Mouse (Mus musculus) gastrocnemius, postnatal 14 days (tissue): ENCODE data around the gene Gm49486. TPM values are rescaled to one million over a fixed set of nuclear protein-coding genes. Genes with fewer than 3 reads are reported as not detected.

Source experiments
- DNase-seq: peaks from one replicate; pipeline ENCODE4 v3.0.0; 2021; ENCODE audit warnings: mixed read lengths
- intact Hi-C: fragments of 180-260 bp; cut with DNase I; formaldehyde crosslinking; loops from one replicate; pipeline ENCODE4 v1.15.1; 2025; ENCODE audit warnings: low total_unique reads
- long read RNA-seq, 2 experiments: library from polyadenylated mRNA; stranded (forward); transcript quantifications; one replicate each; pipeline ENCODE4 v2.0.0; 2021
- total RNA-seq, 2 experiments: library from RNA; stranded (reverse); gene quantifications; 2 replicates each; pipeline ENCODE4 v1.2.3; 2021

The Gm49486 gene
- under 1 TPM; 0.29 to 0.38 TPM for total RNA-seq
- long read RNA-seq, experiment 1 = 0 reads
- long read RNA-seq, experiment 2 = 0 reads

DNA sequence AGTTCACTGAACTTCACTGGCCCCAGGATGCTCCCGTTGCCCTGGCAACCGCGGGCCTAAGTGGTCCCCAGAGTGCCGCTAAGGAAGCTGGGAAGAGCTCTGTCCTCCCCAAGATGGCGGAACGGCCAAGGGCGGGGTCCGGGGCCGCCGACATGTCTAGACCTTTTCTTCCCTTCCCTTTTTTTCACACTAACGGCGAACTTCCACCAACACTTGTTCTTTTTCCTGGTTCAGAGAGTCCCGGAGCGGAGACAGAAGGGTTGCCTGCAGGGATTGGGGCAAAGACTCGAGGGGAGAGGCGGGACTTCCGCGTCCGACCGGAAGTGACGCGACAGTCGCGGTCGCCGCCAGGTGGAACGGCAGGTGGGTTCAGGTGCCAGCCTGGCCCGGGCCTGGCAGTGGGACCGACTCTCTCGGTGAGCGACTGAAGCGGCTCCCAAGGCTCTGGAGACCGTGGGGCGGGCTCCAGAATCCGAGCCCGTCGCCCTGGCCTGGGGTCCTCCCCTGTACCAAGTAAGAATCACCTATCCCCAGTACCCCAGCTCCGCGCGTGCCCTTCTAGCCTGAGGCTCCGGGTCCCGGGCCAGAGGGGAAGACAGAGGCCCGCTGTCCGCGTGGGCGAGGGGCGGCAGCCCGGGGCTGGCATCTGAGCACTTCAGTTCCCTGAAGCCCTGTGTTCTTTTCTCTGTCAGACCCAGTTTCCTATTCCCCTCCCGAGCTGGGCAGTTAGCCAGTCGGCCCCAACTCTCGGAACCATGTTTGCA, at the start of gene Gm49486, which contains the start of gene Pick1:
Gene Gm49486 (plus strand): TSS at position 334 of the 764 bp plus-strand sequence.
Gene Pick1 (plus strand): TSS at position 116 of the 764 bp plus-strand sequence.
- intact Hi-C loops = no loop called here
- peak; percentile 90 for DNase-seq

DNA sequence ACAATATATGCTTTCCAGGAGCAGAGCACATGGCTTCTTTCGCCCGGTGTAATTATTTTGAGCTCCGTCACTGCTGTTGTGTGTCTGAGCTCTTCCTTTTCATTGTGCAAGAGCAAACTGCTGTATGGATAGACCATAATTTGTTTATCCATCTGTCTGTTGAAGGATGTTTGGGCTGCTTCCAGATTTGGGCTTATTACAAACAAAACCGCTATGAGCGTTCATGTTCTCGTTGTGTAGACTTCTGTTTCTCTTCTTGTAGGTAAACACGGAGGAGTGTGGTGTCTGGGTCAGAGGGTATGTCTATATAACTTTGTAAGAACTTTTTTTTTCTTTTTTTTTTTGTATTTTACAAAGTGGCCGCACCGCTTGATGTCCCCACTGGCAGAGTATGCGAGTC, 44.0 kb upstream of the Gm49486 start:
- no peak for DNase-seq
- intact Hi-C loops = no loop called here

DNA sequence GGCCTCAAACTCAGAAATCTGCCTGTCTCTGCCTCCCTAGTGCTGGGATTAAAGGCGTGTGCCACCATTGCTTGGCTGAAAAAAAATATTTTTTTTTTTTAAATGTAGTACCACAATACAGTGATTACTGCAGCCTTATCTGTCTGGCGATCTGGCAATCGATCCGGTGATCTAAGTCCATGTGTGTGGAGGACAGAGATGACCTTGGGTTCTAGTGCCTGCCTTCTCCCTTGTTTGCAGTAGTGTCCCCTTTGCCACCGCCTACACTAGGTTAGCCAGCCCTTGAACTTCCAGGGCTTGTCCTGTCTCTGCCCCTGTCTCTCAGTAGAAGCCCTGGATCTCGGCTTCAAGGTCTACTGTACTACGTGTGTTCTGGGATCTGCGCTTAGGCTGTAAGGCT, 41.4 kb upstream of the Gm49486 start:
- DNase-seq = no peak
- intact Hi-C loops = no loop called here

DNA sequence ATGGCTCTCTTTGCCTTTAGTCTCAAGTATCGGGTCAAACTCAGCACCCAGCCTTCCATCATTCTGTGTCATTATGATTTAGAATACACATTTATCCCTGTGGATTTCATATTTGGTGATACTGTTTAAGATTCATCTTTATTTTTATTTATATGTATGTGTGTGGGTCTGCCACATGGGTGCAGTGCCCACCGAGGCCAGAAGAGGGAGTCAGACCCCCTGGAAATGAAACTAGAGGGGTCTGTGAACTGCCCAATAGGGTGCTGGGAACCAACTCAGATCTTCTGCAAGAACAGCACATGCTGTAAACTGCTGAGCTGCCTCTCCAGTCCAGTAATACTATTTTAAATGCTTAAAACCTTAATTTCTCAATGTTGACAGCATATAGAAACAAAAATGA, 37.8 kb upstream of the Gm49486 start:
- intact Hi-C loops = no loop called here
- no peak for DNase-seq

DNA sequence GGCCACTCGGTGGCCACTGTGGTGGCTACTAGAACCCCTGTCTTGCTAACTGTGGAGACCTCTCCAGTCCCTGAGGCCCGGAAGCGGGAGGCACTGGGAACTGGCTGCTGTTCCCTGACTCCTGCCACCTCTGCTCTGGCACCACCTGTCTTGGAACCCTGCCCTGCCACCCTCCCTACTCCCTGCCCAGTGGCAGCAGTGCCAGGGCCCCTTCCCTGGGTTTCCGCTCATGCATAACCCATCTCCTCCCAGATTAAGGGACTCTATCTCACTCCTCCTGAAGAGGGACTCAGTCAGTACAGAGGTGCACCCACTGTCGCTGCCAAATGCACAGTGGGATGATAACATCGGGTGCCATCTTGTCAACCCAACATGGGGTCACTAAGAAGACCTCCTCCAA, 36.7 kb upstream of the Gm49486 start:
- no peak for DNase-seq
- intact Hi-C loops = no loop called here

DNA sequence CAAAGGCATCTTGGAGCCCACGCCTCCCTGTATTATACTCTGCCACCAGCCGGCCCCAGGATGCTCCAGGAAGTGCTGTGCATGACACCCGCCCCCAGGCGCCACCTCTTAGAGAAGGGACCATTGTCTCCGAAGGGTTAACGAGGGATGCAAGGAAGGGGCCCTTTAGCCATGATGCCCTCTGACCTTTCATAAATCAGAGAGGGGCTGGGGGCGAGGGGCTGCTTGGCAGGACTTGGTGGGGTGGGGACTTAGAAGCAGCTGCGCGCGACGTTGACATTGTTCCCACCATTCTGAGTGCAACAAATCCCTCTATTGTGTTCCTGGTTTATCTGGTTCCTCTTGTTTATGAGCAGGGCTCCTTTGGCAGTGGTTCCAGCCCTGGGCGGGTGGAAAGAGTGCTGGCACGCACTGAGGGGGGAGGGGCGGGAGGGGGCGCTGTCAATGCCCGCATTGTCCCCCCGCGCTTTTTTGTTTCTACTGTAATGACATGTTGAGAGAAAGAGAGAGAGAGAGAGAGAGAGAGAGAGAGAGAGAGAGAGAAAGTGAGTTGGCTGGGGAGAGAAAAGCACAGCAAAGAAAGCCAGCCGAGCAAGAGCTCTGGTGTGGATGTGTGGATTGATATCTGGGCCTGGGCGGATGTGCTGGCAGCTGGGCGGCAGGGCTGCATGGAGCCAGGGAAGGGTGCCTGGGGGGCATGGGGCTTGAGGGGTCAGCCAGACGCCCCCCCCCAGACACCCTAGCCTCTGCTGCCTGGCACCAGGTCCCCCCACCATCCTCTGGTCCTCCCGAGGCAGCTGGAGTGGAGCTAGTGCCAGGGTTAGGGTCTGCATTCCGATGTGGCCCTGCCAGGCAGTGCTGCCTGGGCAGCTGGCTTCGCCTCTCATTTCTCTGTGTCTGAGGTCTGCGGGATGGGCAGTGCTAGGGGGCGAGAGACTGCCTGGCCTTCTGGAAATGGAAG, 36.0 kb upstream of the Gm49486 start:
- intact Hi-C loops = no loop called here
- peak; percentile 62 for DNase-seq

DNA sequence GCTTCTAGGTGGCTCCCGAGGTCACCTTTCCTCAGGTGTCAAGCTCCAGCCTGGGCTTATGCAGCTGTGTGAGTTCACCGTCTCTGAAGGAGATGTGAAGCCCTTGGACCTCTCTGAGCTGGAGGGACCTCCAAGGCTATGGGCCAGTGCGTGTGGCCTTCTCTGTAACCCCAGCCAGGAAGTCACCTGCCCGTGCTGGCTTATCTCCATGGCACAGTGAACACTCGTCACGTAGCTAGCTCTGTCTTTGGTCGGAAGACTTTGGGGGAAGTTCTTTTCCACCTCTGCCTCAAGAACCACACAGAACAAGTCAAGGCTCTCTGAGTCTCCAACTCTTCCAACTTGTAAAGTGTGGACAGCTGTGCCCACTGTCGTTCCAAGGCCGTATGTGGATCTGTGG, 35.1 kb upstream of the Gm49486 start:
- intact Hi-C loops = no loop called here

DNA sequence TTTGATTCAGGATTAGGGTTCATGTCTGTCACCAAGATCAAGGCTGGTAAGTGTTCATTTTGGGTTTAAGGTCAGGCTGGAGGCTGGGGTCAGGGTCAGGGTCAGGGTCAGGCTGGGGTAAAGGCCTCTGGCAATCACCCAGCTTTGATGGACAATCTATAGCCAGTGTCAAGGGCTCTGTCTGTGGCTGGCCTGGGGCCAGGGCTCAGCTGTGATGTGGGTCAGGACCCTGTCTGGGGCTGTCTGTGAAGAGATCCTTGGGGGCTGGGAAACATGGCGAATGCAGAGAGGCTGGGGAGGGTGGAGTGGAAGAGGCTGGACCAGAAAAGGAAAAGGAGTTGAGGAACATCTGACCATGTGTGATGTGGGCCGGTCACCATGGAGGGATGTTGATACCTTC, 34.2 kb upstream of the Gm49486 start:
- DNase-seq = no peak
- intact Hi-C loops = no loop called here

More for the DNA sequence above, 35.1 kb upstream of the Gm49486 start:
- DNase-seq = no peak

DNA sequence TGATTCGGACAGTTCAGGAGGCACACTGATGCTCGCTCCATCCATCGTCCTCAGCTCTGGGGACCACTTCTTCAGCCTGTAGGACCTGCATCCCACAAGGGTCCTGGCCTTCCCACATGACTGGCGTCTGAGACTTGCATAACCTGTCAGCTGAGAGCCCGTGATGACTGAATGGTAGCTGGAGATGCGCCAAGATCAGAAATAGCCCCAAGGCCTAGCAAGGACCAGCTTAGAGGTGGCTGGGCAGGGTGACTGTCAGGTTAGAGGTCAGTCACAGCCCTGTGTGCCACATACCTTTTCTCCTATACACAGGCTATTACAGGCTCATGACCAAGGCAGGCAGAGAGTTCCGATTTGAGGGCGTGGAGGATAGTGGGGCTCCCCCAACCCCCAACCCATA, 33.7 kb upstream of the Gm49486 start:
- intact Hi-C loops = no loop called here
- no peak for DNase-seq

DNA sequence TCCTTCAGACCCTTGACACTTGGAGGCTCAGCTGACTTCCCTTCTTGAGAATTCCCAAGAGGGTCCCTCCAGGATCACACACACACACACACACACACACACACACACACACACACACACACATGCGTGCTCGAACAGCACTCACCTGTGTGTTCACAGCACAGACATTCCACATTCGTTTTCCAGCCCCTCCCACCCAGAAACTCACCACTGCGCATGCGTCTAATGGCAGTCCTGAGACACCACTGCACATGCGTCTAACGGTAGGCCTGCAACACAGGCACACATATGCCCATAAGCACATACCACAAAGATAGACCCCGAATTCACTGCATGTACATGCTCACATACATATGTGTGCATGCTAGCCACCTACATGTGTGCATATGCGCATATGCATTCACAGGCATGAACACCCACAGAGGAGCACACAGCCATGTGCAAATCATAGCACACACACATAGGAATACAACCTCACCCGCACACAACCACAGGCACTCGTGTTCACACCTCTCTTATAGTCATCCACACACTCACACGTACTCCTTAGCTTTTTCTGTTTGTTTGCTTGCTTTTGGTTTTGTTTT, 29.7 kb upstream of the Gm49486 start:
- no peak for DNase-seq
- intact Hi-C loops = no loop called here

DNA sequence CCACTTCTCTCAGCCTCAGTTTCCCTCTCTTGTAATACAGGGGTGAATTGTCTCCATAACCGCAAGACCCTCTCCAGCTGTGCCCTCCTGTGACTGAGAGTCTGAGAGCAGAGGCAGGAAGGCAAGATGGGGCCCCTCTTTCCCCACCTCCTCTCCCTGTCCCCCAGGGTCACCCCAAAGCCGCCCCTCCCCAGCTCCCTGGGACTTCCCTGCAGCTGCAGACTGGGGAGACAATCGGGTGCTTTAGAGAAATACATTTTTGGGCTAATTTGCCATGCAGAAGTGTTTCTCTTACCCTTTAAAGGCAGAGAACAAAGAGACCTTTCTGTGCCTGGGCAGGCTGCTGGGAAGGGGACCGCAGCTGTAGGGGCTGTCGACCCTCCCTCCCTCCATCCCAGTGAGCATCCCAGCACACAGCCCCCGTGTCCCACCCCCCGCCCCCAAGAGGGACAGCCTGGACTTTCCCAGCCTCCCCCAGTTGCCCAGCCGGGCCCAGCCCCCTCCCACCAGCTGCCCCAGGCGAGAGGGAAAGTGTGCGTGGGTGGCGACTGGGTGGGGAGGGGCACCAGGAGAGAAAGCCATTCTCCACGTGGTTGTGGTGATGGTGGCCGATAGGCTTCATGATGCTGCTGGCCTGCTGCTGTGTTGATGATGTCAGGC, 27.6 kb upstream of the Gm49486 start:
- intact Hi-C loops = no loop called here
- no peak for DNase-seq

DNA sequence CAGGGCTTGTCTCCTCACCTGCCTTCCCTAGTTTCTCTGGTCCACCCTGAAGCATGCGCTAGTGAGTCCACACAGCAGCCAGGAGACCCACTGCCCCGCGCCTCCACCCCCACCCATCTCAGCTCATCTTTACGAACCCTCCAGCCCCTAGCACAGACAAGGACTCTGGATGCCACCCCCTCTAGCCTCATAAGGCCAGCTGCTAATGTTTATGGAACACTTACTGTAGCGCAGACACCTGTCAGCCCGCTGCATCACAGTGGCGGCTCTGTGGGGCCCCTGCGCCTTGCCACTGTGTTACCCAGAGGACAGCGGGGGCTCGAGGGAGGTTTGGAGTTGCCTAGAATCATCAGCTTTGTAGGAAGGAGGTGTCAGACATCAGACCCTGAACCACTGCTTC, 26.6 kb upstream of the Gm49486 start:
- intact Hi-C loops = no loop called here
- no peak for DNase-seq

DNA sequence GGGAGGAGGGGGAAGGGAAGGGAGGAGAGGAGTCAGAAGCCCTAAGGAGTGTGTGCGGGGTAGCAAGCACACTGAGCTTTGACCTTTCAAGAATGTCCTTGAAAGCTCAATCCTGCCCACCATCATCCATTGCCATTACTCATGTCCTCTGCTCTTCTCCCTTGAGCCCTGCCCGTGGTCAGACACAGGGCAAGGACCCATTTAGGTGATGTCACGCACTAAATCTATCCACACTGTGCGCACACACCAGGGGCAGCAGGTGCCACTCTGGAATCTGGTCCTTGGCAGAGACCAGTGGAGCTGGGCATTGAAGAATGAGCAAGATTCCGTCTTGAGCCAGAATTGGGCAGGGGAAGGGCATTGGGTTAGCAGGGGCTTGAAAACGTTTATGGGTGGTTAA, 21.0 kb upstream of the Gm49486 start:
- intact Hi-C loops = no loop called here
- no peak for DNase-seq

DNA sequence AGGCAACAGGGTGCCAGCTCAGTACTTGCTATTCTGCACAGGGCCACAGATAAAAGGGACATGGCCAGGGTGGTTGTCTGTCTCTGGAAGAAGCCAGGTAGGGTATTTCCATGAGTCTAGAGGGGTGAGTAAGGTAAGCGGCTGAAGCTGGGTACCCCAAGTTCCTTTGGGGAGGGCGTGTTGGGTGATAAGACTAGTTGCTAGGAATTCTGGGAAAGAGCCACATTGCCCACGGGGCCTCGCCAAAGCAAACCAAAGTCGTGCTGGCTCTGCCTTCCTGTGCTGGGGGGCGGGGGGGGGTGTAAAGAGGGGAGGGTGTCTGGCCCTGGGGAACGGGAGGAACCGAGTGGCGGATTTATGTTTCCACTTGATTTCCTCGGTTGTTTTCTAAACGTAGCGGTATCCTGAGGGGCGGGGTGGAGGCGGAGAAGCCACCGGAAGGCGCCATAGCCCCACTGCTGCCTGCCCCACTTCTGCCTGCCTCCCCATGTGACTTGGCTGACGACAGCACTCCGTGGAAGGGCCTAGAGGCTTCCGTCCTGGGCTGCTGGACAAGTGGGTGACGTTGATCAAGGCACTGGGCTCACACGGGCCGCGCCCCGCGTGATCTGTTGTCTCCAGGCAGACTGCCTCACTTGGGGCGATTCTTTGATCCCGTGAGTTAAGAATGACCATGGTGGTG, 20.3 kb upstream of the Gm49486 start:
- intact Hi-C loops = no loop called here
- DNase-seq = peak; percentile 49

DNA sequence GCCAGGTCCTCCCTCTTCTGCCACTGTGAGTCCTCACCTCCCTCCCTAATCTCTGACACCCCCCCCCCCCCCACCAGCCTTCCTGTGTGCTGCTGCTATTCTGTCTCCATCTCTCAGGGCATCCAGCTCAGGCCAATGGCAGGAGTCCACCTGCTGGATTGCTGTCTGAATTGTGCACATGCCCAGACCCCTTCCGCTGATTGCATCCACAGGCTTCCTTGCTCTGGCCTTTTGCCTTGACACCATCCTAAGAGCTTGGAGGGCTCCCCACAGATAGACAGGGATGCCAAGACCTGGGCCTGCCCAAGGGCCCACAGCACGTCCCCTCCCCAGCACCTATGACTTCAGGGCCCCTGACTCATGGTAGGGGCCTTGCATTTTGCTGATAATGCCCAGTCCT, 18.8 kb upstream of the Gm49486 start:
- intact Hi-C loops = no loop called here
- peak; percentile 53 for DNase-seq

DNA sequence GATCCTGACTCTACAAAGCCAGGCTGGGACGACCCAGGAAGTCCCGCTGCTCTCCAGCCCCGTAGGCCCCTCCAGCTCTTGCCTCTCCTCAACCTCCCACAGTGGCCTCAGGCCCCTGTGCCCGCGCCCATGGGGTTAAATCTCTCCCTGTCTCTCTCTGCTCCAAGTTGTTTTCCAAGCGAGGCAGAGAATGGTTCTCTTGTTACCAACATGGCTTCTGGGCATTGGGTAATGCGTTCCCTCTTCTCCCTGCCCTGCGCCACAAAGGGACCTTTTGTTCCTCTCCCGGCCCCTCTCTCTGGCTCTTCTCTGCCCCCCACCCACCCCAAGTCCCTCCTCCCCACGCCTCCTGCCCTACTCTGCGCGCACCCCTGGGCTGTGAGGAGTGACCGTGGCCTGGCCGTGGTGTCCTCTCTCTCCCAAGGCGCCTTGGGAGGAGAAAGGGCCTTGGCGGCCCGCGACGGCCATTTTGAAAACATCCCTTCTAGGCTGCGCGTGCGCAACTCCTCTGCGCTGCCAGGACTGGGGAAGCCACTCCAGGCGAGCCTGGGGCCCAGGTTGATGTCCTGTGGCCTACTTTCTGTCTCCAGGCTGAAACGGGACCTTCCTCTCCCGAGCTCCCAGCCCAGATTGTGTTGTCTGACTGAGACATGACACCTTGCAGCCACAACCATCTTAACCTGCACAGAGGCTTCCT, 16.3 kb upstream of the Gm49486 start:
- DNase-seq = no peak
- intact Hi-C loops = no loop called here

DNA sequence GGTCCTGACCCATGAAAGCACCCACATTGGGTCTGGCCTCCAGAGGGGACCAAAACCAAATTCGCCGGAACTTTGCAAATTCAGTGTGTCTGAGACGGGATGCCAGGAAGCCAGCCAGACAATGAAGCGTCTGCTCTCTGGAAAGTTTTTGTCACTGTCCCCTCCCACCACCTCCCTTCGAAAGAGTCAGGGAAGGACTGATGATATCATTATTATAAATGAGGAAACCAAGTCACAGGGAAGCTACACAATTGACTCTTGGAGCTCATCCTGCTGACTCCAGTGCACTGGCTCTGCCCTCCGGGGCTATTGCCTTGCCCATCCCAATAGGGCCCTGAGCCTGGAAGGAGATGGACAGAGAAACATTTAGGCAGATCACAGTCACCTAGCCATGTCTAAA, 15.6 kb upstream of the Gm49486 start:
- intact Hi-C loops = no loop called here
- DNase-seq = no peak

DNA sequence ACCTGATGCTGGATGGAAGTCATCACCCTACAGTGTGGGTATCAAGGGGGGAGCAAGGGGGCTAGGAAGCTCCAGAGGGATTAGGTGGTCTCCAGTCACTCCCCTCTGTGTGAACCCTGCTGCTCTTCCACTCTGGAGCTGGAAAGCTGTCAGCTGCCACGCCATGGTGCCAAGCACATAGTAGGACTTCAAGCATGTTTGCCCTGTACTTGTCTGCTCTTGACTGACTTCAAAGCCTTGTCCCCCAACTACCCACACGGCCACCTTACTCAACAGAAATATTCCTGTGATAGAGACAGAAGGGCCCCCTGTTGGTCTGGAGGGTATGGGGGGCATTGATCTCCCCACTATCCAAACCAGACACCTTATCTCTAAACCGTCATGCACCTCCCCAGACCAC, 13.0 kb upstream of the Gm49486 start:
- intact Hi-C loops = no loop called here
- DNase-seq = no peak

DNA sequence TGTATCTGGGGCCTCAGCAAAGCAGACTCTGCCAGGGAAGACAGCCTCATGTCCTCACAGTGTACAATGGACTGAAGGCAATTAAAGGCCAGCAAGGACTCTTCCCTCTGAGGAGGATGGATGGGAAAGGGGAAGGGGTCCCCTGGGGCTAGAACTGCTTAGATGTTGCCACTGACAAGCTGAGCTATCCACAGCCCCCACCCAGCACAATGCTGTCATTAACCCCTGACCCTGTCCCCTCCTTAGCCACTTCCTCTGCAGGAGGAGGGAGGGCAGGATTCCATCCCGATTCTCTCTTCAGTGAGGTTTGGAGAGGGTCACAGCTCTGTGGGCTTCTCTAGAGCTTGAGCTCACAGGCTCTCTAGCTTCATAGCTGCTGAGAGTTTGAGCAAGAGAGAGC, 9.6 kb upstream of the Gm49486 start:
- no peak for DNase-seq
- intact Hi-C loops = no loop called here
